Mouse (Mus musculus) embryonic fibroblast, embryonic 13.5 days (primary cell): Measurements from ENCODE around the gene Ggt6.

ENCODE experiments used
- CTCF ChIP-seq: IDR thresholded peaks from 2 replicates; pipeline ENCODE4 v1.5.1; 2011; ENCODE audit warnings: mild to moderate bottlenecking, control low read depth, low read length, moderate library complexity, borderline replicate concordance; ENCODE audit not compliant: insufficient read depth
- POLR2A ChIP-seq: IDR thresholded peaks from 2 replicates; pipeline ENCODE4 v1.6.1; 2011; ENCODE audit warnings: low read depth, mild to moderate bottlenecking, control low read depth, low read length, moderate library complexity

GRCm38 (mm10) chr11:72425201-72425600 lies 10.1 kb upstream of the Ggt6 start:
- TF ChIP-seq CTCF (no peak), POLR2A (no peak)
